Mouse (Mus musculus): Measurements from ENCODE around the gene Iqck. TPM values are rescaled to one million over a fixed set of nuclear protein-coding genes. Genes with fewer than 3 reads are reported as not detected.

The Iqck gene
- total RNA-seq, 1 experiment from 2014 or later = 1.3 TPM

GRCm38 (mm10) chr7:118996137-118996837 is 140.7 kb downstream of the Iqck start:
- ATAC-seq (ENCODE audit: extremely low read depth, insufficient number of reproducible peaks, low FRiP score, poor library complexity, severe bottlenecking) = peak; percentile 36

- no peak for ATAC-seq (ENCODE audit: extremely low read depth, insufficient number of reproducible peaks, low FRiP score, poor library complexity, severe bottlenecking)
Observed at GRCm38 (mm10) chr7:118999857-119000256, 144.3 kb downstream of the Iqck start.

GRCm38 (mm10) chr7:119001965-119002364 is 146.4 kb downstream of the Iqck start:
- ATAC-seq (ENCODE audit: extremely low read depth, insufficient number of reproducible peaks, low FRiP score, poor library complexity, severe bottlenecking) = no peak

GRCm38 (mm10) chr7:119002501-119002900 is 146.9 kb downstream of the Iqck start:
- ATAC-seq (ENCODE audit: extremely low read depth, insufficient number of reproducible peaks, low FRiP score, poor library complexity, severe bottlenecking) = no peak

- no peak for ATAC-seq (ENCODE audit: extremely low read depth, insufficient number of reproducible peaks, low FRiP score, poor library complexity, severe bottlenecking)
Observed at GRCm38 (mm10) chr7:119010854-119011529, 155.4 kb downstream of the Iqck start.

- no peak for ATAC-seq (ENCODE audit: extremely low read depth, insufficient number of reproducible peaks, low FRiP score, poor library complexity, severe bottlenecking)
Observed at GRCm38 (mm10) chr7:119015736-119016135, 160.2 kb downstream of the Iqck start.

GRCm38 (mm10) chr7:119019537-119019936 is 164.0 kb downstream of the Iqck start:
- no peak for ATAC-seq (ENCODE audit: extremely low read depth, insufficient number of reproducible peaks, low FRiP score, poor library complexity, severe bottlenecking)

Other genes with a start within 250 kb of the Iqck start
- 22.5 and 26.0 TPM in 2 replicates for gene Gde1, start 150.0 kb upstream of the Iqck start, total RNA-seq (2017)
- 14.1 and 15.5 TPM in 2 replicates for gene Ccp110, start 143.2 kb upstream of the Iqck start, total RNA-seq (2017)
- gene Vps35l, start 115.5 kb upstream of the Iqck start, total RNA-seq (2017) = 48.1 and 55.7 TPM in 2 replicates
- 18.9 and 19.1 TPM in 2 replicates for gene Knop1, start 502 bp downstream of the Iqck start, total RNA-seq (2017)
- gene Gprc5b, start 139.5 kb downstream of the Iqck start, total RNA-seq (2017) = 0.25 and 0.93 TPM in 2 replicates

Measured in neutrophil, adult 5-6 weeks (primary cell).